Mouse (Mus musculus): ENCODE data around the gene Unk.
A peak's percentile ranks its signal among the peaks of the same experiment; 100 is the strongest.

Gene Unk

GRCm38 (mm10) chr11:116110131-116110530 is 80.0 kb downstream of the Unk start:
- peak; percentile 79 to 86 for DNase-seq

- DNase-seq, result peak in 1 of 2 experiments; percentile 47
These were observed 80.4 kb downstream of the Unk start for GRCm38 (mm10) chr11:116110540-116110939.
